Mouse (Mus musculus) liver, embryonic 11.5 days (tissue): ENCODE data around the gene Fam161a. TPM values are rescaled to one million over a fixed set of nuclear protein-coding genes. Genes with fewer than 3 reads are reported as not detected.
"Not testable (repeated sequence)": the region's sequence is repeated elsewhere in the genome, so short reads cannot be mapped to it uniquely, and the experiment has no call there.

Experiments
- ATAC-seq: fragments of 200-750 bp; cut with Nextera tagmentation; replicated peaks from 2 replicates; pipeline ENCODE4 v1.8.0; 2017; ENCODE audit warnings: moderate number of reproducible peaks, mild to moderate bottlenecking, moderate TSS enrichment, moderate library complexity; ENCODE audit not compliant: low FRiP score
- DNase-seq: peaks from one replicate; pipeline ENCODE4 v3.0.0-alpha.2; 2017; ENCODE audit warnings: low spot score
- H3K27ac ChIP-seq: fragments of 300-500 bp; sonication (generic); 2 replicates; pipeline ENCODE4 v1.5.1; 2014; ENCODE audit warnings: mild to moderate bottlenecking, low read depth, low read length, control low read depth
- H3K27me3 ChIP-seq: fragments of 300-500 bp; sonication (generic); replicated peaks from 2 replicates; pipeline ENCODE4 v1.6.1; 2014; ENCODE audit warnings: low read length, mixed read lengths; ENCODE audit not compliant: control insufficient read depth, insufficient read depth
- H3K36me3 ChIP-seq: fragments of 300-500 bp; sonication (generic); 2 replicates; pipeline ENCODE4 v1.6.1; 2014; ENCODE audit warnings: mild to moderate bottlenecking, low read length, moderate library complexity, mixed read lengths; ENCODE audit not compliant: control insufficient read depth, insufficient read depth
- H3K4me1 ChIP-seq: fragments of 300-500 bp; sonication (generic); replicated peaks from 2 replicates; pipeline ENCODE4 v1.6.1; 2014; ENCODE audit warnings: low read length, mixed read lengths; ENCODE audit not compliant: control insufficient read depth, insufficient read depth
- H3K4me2 ChIP-seq: fragments of 300-500 bp; sonication (generic); 2 replicates; pipeline ENCODE4 v1.6.1; 2014; ENCODE audit warnings: mild to moderate bottlenecking, control low read depth, moderate library complexity
- H3K4me3 ChIP-seq: fragments of 300-500 bp; sonication (generic); 2 replicates; pipeline ENCODE4 v1.5.1; 2014; ENCODE audit warnings: low read depth, low read length, control low read depth
- H3K9ac ChIP-seq: fragments of 300-500 bp; sonication (generic); 2 replicates; pipeline ENCODE4 v1.6.1; 2014; ENCODE audit warnings: low read depth, low read length, control low read depth
- H3K9me3 ChIP-seq: fragments of 300-500 bp; sonication (generic); 2 replicates; pipeline ENCODE4 v1.6.1; 2016; ENCODE audit warnings: low read length, inconsistent platforms, mixed read lengths; ENCODE audit not compliant: control insufficient read depth
- WGBS: fragments of 180-500 bp; shearing (Covaris S2); extraction: QIAGEN DNeasy Blood & Tissue Kit; methylation state at CpG from one replicate; pipeline ENCODE4 v1.1.7; 2014; 5-methylcytosine and 5-hydroxymethylcytosine counted together
- polyA plus RNA-seq: library from polyadenylated mRNA; unstranded; fragments of >200 nt; fragmentation: Nextera tagmentation; extraction: Ambion mirVana; gene quantifications from 2 replicates; pipeline ENCODE4 v1.2.1, GENCODE M21; 2014

Gene Fam161a
- polyA plus RNA-seq, 1 experiment from 2014 or later = 1.1 TPM

DNA sequence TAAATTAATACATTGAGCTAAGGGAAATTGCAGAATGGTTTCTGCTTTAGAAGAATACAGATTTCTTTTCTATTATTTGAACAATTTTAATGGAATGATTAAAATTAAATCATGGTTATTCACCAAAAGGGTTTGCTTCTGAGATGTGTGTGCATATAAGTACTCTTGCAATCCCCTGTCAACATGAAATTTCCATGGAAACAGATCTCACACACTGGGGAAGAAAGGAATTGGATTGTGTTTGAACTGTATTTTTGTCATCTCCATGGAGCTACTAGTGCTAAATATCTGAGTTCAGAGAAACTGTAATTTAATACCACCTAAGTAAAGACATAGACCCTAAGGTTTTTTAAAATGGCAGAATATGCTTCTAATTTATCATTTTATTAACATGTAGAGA lies 42.3 kb downstream of the Fam161a start:
- Histone ChIP-seq H3K4me1 (no peaks in the 10 kb centered on the region; the same call in 1 of the 2 replicates), H3K36me3 (no peaks in the 10 kb centered on the region), H3K27me3 (no peaks in the 10 kb centered on the region), H3K4me2 (no peak overlapping the region), H3K27ac (no peak overlapping the region), H3K9me3 (no peaks in the 10 kb centered on the region), H3K4me3 (no peak overlapping the region), H3K9ac (no peak overlapping the region)
- no peak for DNase-seq
- ATAC-seq = no peak

DNA sequence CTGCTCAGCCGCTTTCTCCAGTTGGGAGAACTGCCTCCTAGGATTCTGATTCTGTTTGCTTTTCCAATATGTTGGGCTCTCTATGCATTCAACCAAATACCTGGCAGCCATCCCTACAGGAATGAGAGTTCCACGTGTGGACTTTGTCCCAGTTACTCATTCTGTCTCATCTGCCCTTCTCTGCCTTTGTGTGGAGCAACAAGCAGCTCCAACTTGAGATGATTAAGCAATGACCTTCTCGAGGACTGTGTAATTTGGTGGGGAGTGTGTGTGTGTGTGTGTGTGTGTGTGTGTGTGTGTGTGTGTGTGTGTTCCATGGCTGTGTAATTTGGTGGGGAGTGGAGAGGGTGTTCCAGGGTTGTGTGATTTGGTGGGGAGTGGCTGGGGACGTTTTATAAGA lies 45.0 kb downstream of the Fam161a start:
- whole genome bisulfite sequencing = 54% methylated on average over 4 of the region's 4 CpGs
- H3K27me3 ChIP-seq = no peaks in the 10 kb centered on the region
- H3K4me1 ChIP-seq = no peaks in the 10 kb centered on the region; the same call in 1 of the 2 replicates
- H3K27ac ChIP-seq = no peak overlapping the region
- no peak overlapping the region for H3K4me2 ChIP-seq
- H3K36me3 ChIP-seq = no peaks in the 10 kb centered on the region
- no peak overlapping the region for H3K9ac ChIP-seq
- no peaks in the 10 kb centered on the region for H3K9me3 ChIP-seq
- DNase-seq (no peak), ATAC-seq (no peak)
- no peak overlapping the region for H3K4me3 ChIP-seq

DNA sequence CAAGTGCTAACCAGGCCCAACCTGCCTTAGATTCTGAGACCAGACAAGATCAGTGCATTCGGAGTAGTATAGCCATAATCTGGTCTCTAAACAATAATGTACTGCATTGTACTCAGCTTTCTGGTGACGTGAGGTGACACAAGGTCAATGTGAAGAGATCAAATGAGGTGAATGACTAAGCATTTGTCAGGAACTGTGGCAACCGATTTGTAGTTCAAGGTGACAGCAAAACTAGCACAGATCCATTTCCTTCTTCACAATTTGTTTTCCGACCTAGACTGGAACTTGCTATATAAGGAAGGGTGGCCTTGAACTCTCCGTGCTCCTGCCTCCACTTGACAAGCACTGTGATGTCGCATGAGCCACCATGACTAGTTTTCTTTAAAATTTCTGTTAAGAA lies 55.8 kb downstream of the Fam161a start:
- Histone ChIP-seq H3K4me3 (no peak overlapping the region), H3K36me3 (no peaks in the 10 kb centered on the region), H3K4me2 (no peak overlapping the region), H3K9me3 (no peaks in the 10 kb centered on the region), H3K27me3 (no peaks in the 10 kb centered on the region), H3K27ac (no peak overlapping the region), H3K9ac (no peak overlapping the region), H3K4me1 (no peaks in the 10 kb centered on the region; the same call in 1 of the 2 replicates)
- ATAC-seq (no peak), DNase-seq (no peak)
- WGBS = 67% methylated on average over 6 of the region's 6 CpGs

DNA sequence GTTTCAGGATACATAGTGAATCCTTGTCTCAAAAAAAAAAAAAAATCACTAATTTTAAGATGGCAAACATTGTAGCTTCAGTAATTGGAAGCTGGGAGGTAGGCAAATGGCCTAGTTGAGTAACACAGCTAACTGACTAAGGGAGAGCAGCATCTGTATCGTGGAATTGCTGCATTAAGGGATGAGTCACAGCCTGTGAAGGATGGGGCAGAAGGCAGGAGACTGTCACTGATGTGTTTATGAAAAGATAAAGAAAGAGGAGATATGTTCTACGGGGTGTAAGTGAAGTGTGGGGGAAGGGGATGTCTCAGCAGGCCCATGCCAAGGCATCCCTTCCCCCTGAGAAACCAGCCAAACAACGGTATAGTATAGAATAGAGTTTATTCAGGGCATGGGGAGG lies 56.5 kb downstream of the Fam161a start:
- DNase-seq = no peak
- H3K4me2 ChIP-seq = no peak overlapping the region
- H3K27me3 ChIP-seq = no peaks in the 10 kb centered on the region
- no peaks in the 10 kb centered on the region for H3K9me3 ChIP-seq
- no peak overlapping the region for H3K9ac ChIP-seq
- WGBS = 40% methylated on average over 3 of the region's 3 CpGs
- no peaks in the 10 kb centered on the region for H3K36me3 ChIP-seq
- H3K4me3 ChIP-seq = no peak overlapping the region
- no peaks in the 10 kb centered on the region; the same call in 1 of the 2 replicates for H3K4me1 ChIP-seq
- ATAC-seq = no peak
- no peak overlapping the region for H3K27ac ChIP-seq

DNA sequence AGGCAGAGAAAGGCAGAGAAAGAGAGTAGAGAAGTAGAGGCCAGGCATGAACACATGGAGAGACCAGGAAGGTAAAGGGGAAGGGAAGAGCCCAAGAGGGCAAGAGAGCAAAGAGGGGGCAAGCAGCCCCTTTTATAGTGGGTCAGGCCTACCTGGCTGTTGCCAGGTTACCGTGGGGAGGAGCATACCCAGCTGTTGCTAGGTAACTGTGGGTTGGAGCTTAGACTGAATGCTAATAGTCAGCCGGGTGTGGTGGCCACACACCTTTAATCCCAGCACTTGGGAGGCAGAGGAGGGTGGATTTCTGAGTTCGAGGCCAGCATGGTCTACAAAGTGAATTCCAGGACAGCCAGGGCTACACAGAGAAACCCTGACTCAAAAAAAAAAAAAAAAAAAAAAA lies 56.9 kb downstream of the Fam161a start:
- H3K9ac ChIP-seq, H3K4me3 ChIP-seq, H3K4me2 ChIP-seq, H3K9me3 ChIP-seq, DNase-seq, ATAC-seq, H3K4me1 ChIP-seq, H3K27ac ChIP-seq, H3K27me3 ChIP-seq, H3K36me3 ChIP-seq: not testable (repeated sequence)
- WGBS = 52% methylated on average over 3 of the region's 3 CpGs

DNA sequence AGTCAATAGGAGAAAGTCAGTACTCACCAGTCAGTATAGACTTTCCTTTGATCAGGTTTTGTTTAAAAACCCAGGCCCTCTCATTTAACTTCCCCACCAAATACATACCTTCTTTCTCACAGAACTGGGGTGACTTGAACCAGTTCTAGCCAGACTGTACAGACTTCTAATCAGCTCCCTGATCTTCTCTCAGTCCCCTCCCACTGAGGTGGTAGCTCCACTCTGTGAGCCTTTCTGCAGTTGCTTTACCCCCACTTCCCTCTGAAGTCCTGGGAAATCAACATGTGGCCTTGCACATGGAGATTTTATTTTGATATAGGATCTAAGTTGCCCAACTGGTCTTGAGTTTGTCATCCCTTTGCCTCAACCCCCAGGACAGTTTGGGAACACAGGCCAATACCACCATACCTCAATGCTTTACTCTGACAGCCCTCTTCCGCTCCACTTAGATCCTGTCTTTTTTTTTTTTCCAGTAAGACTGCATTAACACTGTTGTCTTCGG lies 57.9 kb downstream of the Fam161a start:
- no peaks in the 10 kb centered on the region for H3K9me3 ChIP-seq
- no peak overlapping the region for H3K4me3 ChIP-seq
- no peak overlapping the region for H3K4me2 ChIP-seq
- DNase-seq = no peak
- no peaks in the 10 kb centered on the region for H3K27me3 ChIP-seq
- H3K4me1 ChIP-seq = no peaks in the 10 kb centered on the region; the same call in 1 of the 2 replicates
- ATAC-seq = no peak
- H3K27ac ChIP-seq = no peak overlapping the region
- no peaks in the 10 kb centered on the region for H3K36me3 ChIP-seq
- H3K9ac ChIP-seq = no peak overlapping the region
- 80% methylated on average over 2 of the region's 2 CpGs for WGBS

DNA sequence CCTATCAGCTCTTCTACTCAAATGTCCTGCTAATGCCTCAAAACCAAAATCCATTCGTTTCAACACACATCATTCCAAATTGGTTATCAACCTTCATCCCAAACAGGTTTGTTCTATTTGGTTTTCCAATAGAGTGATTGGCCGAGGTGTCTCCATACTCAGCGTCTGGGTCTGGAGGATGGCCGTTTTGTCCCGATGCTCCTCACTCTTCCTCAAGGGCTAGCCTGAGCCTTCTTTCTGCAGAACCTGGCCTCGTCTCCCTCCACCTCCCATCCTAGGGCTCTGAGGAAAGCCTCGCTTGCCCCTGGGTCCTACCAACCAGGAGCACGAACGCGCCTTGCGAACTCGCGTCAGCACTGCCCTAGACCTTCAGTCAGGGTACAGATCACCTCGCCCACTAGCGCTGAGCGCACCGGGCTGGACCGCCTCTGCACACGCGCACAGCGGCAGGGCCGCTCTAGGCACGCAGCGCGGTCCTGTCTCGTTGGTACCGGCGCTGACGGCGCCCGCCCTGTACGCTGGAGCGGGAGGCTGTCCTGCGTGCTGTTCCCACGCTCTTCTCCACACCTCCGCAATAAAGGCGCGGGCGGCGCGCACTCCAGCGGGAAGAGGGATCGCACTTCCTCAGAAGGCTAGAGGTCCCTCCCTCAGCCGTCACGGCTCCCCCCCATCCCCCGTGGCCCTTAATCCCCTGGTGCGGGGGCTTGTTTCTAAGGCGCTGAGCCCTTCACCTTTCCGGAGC lies 60.2 kb downstream of the Fam161a start:
- Histone ChIP-seq H3K27ac (peak overlapping the region; percentile 1; the same call in 1 of the 2 replicates), H3K4me1 (no peaks in the 10 kb centered on the region; the same call in 1 of the 2 replicates), H3K27me3 (no peaks in the 10 kb centered on the region), H3K4me2 (peak overlapping the region; percentile 72), H3K9me3 (no peaks in the 10 kb centered on the region), H3K4me3 (peak overlapping the region; percentile 74), H3K9ac (peak overlapping the region; percentile 80), H3K36me3 (no peaks in the 10 kb centered on the region)
- ATAC-seq (peak; percentile 100), DNase-seq (peak; percentile 80)
- under 1% methylated on average over 43 of the region's 49 CpGs for WGBS

DNA sequence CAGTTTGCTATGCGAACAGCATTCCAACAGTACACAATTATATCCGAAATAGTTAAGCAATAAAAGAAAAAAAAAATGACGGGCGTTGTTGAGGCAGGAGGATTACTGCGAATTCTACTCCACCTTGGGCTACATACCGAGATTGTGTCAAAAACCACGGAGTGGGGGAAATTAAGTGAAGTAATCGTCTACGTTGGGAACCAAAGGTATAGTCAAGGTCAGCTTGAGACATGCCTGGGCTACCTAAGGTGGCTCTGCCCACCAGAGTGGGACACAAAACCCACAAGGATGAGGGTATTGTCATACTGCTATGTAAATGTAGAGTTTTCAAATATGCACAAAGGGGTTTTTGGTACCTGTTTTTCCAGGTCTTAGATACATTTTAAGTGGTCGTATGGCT lies 60.9 kb downstream of the Fam161a start:
- no peaks in the 10 kb centered on the region; the same call in 1 of the 2 replicates for H3K4me1 ChIP-seq
- 7% methylated on average over 10 of the region's 10 CpGs for WGBS
- H3K9ac ChIP-seq = peak overlapping the region; percentile 80
- H3K9me3 ChIP-seq = no peaks in the 10 kb centered on the region
- DNase-seq = no peak
- H3K4me2 ChIP-seq = peak overlapping the region; percentile 72
- no peak for ATAC-seq
- H3K4me3 ChIP-seq = peak overlapping the region; percentile 74
- H3K36me3 ChIP-seq = no peaks in the 10 kb centered on the region
- H3K27ac ChIP-seq = no peak overlapping the region
- no peaks in the 10 kb centered on the region for H3K27me3 ChIP-seq

DNA sequence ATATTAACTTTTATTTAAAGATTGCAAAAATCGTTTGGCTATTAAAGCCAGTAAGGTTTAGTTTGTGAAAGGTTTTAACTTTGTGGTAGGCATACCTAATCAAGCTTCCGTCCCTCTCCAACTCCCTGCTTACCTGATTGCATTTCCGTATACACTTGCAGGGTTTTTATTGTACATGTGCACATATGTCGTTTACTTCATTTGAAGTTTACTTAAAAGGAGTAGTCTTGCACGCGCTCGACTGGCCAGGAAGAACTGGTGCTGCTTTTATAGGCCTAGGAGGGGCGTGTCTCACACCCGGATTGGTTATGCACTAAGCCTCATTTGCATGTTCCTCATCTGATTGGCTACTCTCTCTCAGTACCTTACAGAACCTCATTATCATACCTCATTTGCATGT lies 61.7 kb downstream of the Fam161a start:
- ATAC-seq, H3K27me3 ChIP-seq, H3K9ac ChIP-seq, DNase-seq, H3K9me3 ChIP-seq, H3K4me1 ChIP-seq, H3K36me3 ChIP-seq, H3K27ac ChIP-seq, H3K4me2 ChIP-seq, H3K4me3 ChIP-seq: not testable (repeated sequence)
- 90% methylated on average over 9 of the region's 9 CpGs for WGBS
